Mouse (Mus musculus): ENCODE data around the gene Itgb2.

Gene Itgb2

GRCm38 (mm10) chr10:77552162-77552561 is 22.1 kb downstream of the Itgb2 start:
- peak in 1 of 2 experiments; percentile 47 for DNase-seq

GRCm38 (mm10) chr10:77553285-77553684 is 23.2 kb downstream of the Itgb2 start:
- peak in 1 of 2 experiments; percentile 20 for DNase-seq

GRCm38 (mm10) chr10:77554918-77555317 is 24.9 kb downstream of the Itgb2 start:
- DNase-seq = peak in 1 of 2 experiments; percentile 6

- peak in 1 of 2 experiments; percentile 23 for DNase-seq
Observed at GRCm38 (mm10) chr10:77556631-77557030, 26.6 kb downstream of the Itgb2 start.

- peak in 1 of 2 experiments; percentile 30 for DNase-seq
Observed at GRCm38 (mm10) chr10:77557641-77558040, 27.6 kb downstream of the Itgb2 start.

- DNase-seq = no peak
Observed at GRCm38 (mm10) chr10:77560090-77560489, 30.0 kb downstream of the Itgb2 start.

GRCm38 (mm10) chr10:77560830-77561229 is 30.8 kb downstream of the Itgb2 start:
- DNase-seq = no peak

GRCm38 (mm10) chr10:77561508-77561907 is 31.5 kb downstream of the Itgb2 start:
- DNase-seq = no peak

- DNase-seq = no peak
Observed at GRCm38 (mm10) chr10:77565005-77565404, 35.0 kb downstream of the Itgb2 start.

- DNase-seq = peak; percentile 91 to 92
Observed at GRCm38 (mm10) chr10:77566651-77567050, 36.6 kb downstream of the Itgb2 start.

GRCm38 (mm10) chr10:77569481-77569880 is 39.4 kb downstream of the Itgb2 start:
- no peak for DNase-seq

- peak; percentile 63 to 88 for DNase-seq
Observed at GRCm38 (mm10) chr10:77569973-77570658, 40.1 kb downstream of the Itgb2 start.

GRCm38 (mm10) chr10:77572225-77572624 is 42.2 kb downstream of the Itgb2 start:
- DNase-seq = no peak

GRCm38 (mm10) chr10:77573162-77573561 is 43.1 kb downstream of the Itgb2 start:
- DNase-seq = no peak

GRCm38 (mm10) chr10:77580027-77580920 is 50.2 kb downstream of the Itgb2 start:
- no peak for DNase-seq

- no peak for DNase-seq
Observed at GRCm38 (mm10) chr10:77581023-77581407, 51.0 kb downstream of the Itgb2 start.

- peak; percentile 98 for DNase-seq
Observed at GRCm38 (mm10) chr10:77581408-77582284, 51.6 kb downstream of the Itgb2 start, which contains the start of gene Pttg1ip. Gene Pttg1ip, plus strand, starts transcription at chr10:77581720.

GRCm38 (mm10) chr10:77582285-77582618 is 52.2 kb downstream of the Itgb2 start:
- DNase-seq = no peak

- DNase-seq = peak; percentile 50 to 82
Observed at GRCm38 (mm10) chr10:77583795-77584422, 53.9 kb downstream of the Itgb2 start.

GRCm38 (mm10) chr10:77586637-77587036 is 56.6 kb downstream of the Itgb2 start:
- DNase-seq = peak in 1 of 2 experiments; percentile 20

- peak; percentile 43 to 52 for DNase-seq
Observed at GRCm38 (mm10) chr10:77587091-77587775, 57.2 kb downstream of the Itgb2 start.

GRCm38 (mm10) chr10:77588036-77588435 is 58.0 kb downstream of the Itgb2 start:
- peak; percentile 53 to 76 for DNase-seq

All from kidney, postnatal 25 days (tissue).